Mouse (Mus musculus) kidney, adult 11 months (tissue): ENCODE results near the gene Sardh.

Experiments used
- DNase-seq: peaks from one replicate; pipeline ENCODE4 v3.0.0; 2022

Gene Sardh

DNA sequence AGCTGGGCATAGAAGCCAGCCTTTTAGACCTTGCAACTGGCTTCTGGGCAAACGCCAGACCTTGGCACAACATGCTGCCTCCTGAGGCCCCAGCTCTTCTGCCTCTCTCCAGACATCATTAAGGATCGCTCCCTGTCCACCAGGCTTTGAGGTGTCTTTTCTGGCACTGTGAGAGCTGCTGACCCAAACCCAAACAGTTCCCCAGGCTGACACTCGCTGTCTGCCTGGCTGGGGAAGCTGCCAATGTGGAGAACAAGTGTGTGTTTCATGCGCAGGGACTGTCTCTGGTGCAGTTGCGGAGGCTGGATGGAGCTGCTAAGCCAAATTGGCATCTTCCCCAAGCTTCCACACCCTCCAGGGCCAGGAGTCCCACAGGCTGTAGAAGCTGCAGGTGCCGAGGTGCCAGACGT is 25.1 kb downstream of the Sardh start:
- DNase-seq = no peak

DNA sequence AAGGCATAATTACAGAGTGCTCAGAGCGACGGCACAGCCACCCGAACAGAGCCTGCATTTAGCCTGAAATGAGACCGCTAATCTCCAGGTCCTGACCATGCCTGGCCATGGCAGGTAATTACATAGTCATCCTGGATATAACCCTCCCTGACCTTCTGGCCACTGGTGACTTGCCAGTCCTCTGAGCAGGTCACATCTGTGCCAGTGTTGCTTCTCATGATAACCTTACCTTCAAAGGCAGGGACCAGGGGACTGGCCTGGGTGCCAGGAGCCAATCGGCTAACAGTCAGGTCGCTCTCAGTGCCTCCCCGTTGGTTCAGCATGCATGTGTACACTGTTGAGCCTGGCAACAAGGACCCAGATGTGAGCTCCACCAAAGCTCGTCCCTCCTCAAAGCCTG is 29.6 kb downstream of the Sardh start:
- no peak for DNase-seq

DNA sequence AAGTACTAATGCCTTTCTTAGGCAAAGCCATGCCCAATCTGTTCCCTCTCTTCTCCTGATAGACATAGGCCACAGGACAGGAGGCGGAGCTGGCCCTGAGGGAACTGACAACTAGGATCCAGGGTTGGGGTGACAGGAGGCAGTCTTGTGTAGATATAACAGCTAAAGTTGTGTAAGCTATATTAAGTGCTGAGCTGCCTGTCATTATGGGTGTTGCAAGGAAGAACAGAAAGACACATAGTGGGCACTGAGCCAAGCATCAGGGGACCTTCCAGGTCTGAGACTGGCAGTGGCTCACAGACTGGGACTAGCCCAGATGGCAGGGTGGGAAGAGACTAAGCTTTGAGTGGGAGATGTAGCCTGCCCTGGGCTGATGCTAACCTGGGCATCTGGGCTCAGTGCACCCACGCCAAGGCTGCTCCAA is 30.0 kb downstream of the Sardh start:
- no peak for DNase-seq

DNA sequence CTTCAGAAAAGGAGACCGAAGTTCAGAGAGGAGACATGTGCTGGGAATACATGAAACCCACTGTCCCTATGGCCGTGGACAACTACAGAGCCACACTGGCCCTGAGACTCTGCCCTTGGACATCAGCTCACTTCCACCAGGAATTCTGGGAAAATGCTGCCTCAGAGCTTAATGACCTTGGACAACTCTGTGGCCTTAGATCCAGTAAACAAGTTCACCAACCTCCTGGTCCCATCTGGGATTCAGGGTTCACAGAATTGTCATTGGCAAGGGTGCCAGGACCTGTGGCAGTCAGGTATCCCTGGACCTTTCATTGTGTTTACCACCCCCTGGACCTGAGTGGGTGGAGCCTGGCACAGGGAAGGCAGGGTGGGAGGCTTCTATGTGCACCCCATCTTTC is 32.6 kb downstream of the Sardh start:
- DNase-seq = peak; percentile 29

DNA sequence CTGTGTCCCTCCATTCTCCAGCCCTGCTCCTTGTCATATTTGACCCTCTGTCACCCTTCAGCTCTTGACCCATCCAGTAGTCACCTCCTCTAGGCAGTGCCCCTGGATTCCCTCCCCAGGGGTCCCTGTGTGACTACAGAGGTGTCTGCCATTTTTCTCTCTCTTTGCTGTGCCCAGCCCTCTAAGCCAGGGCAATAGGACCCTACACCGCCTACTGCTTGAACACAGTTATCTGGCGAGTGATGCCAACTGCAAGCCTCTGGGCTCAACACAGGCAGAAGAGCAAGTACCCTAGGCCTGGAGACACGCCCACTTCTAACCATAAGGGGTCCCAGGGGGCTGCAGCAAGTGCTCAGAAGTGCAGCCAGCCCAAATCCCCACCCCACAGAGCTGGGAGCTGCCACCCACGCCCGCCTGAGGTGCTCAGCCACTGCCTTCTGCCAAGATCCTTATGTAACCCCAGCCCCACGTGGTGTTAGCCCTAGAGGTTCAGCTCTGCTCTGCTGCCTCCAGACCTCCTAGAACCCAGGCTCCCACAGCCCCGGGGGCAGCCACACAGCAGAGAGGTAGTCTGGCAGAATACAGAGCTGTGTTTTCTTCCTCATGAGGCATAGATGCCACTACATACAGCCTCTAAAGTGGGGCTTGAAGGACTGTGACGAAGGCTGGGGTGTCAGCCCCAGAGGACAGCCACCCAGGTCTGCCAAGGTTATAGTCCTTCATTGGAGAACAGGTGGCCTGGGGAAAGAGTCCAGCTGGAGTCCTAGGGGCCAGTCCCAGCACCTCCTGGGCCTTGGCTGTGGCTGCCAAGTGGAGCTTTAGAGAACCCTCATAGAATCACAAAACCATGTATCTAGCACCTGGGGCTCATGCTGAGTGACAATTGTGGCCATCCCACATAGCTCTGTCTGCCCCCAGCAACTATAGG is 35.9 kb downstream of the Sardh start:
- peak; percentile 89 for DNase-seq

DNA sequence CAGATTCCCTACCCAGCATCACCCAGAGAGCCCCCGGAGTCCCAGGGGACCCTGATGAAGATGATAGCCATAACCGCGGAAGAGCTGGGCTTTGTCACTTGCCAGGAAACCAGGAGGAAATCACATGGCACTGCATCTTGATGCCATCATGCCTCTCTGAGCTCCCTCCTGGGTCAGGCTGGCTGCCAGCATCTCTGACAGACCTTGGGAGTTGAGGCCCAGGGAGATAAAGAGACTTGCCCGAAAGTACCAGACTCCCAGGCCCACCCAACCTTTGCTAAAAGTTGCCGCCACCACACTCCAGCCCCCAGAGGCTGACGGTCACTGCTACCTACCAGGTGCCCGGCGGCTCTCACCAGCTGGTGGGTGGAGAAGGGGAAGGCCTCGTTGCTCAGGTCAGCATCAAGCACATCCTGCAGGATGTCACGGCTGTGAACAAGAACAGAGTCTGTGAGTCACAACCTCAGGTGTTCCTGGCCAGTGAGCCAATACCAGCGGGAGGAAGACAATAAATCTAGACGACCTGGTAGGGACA is 37.4 kb downstream of the Sardh start:
- DNase-seq = no peak

DNA sequence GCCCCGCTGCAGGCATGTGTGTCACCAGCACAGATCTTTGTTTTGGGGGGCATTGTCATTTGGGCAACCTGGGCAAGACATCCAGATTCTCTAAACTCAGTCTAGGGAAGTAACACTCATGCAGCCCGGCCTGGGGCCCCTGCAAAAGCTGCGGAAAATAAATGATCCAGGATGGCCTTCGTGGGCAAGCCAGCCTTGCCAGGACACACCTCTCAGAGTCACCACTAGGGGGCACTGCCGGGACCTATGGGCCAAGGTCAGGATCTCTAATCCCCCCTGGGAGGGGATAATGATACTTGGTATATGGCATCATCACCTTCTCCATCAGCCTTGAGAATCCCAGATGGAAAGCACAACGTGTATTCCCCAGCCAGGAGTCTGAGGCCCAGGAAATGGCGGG is 37.9 kb downstream of the Sardh start:
- peak; percentile 43 for DNase-seq

DNA sequence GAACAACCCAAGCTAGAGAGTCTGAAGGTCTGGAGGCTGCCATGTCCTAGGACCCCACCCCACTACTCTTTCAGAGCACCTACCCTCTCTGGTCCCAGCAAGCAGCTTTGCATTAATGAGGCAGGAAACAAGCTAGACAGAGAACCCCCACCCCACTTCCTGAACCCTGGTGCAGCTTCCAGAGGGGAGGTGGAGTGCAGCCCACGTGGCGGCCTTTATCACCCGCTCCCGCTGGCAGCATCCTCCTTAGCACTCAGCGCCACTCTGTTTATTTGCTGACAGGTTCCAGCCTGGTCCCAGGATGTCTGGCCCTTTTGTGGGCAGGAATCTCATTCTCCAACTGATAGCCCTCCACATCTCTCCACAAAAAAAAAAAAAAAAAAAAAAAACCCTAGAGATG is 38.3 kb downstream of the Sardh start:
- no peak for DNase-seq

DNA sequence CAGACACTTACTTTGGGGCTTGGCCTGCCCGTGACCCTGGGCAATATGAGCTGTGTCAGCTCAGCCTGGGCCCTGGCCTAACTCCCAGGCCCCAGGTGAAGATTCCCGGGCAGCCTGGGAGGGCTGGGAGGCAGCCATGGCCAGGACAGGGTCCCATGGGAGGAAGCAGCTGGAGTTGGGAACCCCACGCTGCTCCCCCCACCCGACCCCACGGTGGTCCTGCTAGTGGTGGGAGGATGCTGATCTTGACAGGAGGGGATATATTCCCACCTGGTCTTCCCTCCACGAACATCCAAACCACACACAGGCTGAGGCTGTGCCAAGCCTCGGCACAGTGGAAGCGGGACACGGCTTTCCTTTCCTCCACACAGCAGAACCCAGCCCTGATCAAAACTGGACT is 38.8 kb downstream of the Sardh start:
- no peak for DNase-seq

DNA sequence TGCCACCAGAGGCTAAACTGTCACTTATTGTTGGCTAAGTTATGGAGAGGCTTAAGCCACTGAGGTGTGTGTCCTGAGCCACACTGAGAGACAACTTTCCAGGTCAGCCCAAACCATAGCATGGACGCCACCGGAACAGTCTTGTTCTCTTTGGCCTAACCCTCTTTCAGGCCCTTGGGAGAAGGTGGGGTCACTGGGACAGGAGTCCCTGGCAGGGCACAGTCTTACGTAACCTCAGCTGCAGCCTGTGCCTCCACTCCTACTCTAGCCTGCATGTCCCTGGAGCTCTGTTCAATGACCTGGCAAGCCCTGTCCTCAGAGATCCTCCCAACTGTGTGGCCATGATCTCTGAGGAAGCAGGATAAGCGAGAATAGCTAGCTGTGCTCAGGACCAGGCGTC is 41.0 kb downstream of the Sardh start:
- DNase-seq = peak; percentile 88

DNA sequence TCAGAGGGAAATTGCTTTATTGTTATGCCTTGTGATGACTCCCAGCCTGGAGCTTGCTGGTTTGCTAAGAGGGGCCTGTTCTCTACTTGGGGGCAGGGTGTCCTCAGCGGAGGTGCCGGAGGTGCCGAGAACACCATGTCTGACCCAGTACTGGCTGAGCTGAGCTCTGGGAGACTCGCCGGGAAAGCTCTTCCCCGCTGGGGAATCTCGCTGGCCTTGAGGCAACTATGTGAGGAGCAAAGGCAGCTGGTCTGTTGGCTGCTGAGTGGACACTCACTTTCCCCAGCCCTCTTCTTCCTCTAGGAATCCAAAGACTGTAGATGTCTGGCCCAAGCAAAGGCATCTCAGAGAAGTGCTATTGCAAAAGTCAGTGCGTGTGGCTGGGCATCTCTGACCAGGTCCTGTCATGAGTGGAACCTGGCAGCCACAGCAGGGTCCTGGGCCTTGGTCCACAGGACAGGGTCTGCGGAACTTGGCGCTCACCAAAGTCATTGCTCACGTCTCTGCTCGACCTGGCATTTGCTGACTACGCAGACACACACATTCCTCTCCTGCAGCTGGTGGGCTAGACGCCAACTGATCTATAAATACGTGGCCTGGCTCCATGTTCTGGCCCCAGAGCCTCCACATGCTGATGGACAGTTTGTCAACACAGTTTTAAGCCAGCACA is 41.9 kb downstream of the Sardh start:
- DNase-seq = peak; percentile 58

DNA sequence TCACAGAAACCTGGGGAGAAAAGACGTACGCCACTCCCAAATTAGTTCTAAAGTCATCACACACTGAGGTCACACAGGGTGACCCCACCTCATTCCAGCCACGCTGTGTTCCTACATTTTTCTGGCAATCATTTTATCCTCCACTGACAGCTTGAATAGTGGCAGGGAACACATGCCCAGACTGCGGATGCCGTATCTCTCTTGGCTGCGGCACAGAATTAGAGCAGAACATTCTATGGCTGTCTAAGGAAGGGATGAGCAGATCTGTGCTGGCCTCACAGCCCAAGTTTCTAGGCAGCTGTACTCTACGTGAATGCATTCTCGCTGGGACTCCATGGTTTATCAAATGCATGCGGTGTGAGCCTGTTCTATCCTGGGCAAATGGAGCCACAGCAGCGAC is 42.5 kb downstream of the Sardh start:
- DNase-seq = no peak

DNA sequence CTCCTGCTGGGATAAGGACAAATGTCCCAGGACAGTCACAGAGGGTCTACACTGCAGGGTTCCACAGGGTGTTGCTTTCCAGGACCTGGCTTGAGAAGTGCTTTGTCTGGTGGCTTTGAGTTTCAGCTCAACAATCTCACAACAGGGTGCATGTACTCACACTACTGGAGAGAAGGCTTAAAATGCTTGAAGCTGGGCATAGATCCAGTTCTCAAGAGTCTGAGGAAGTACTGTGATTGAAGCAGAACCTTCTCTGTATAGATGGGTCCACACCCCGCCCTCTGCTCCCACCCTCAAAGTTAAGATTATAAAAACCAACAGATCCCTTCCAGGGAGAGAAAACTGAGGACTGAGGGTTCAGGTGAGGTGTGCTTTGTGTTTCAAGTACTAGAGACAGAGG is 47.6 kb downstream of the Sardh start:
- no peak for DNase-seq

DNA sequence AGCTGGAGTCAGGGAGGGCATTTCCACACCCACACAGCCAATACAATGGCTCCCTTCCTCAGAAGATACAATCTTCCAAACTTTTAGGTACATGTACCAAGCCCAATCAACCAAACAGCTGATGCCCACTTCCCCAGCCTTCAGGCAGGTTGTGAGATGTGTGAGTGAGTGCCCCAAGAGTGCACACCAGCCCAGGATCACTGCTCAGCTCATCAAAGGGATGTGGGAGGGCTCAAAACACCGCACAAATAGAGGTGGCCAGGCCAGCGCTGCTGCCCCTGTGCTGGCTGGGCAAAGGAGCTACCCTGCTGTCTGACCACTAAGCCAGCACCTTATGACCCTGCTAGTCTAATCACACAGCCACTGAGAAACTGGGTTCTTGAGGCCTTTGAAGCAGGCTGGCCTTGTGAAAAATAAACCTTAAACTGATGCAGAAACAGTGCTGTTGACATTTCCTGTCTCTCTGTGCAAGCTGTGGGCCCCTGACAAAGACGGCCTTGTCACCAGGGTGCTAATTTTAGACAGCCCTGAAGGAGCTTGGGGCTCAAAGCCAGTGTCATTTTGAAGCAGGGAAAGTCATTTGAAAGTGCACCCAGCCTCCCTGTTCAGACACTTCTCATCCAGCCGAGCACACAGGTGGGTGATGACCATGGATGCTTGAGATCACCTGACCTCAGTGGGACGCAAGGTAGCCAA is 49.4 kb downstream of the Sardh start:
- no peak for DNase-seq

DNA sequence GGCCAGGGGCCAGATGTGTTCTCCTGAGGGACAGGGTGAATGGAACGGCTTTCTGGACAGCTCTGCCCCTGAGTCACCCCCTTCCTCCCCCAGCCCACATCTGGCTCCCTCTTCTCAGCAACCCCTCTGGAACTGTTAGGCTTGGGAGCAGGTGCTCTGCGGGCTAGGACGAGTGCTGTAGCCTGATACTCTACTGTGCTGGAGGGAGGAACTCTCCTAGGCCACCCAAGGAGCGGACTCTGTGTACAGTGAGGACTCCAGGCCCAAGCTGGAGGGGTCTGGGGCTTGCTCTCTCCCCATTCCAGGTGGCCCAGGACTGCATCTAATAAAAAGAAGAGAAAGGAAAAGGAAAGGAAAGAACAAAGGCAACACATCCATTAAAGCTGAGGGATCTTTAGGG is 58.1 kb downstream of the Sardh start:
- no peak for DNase-seq

DNA sequence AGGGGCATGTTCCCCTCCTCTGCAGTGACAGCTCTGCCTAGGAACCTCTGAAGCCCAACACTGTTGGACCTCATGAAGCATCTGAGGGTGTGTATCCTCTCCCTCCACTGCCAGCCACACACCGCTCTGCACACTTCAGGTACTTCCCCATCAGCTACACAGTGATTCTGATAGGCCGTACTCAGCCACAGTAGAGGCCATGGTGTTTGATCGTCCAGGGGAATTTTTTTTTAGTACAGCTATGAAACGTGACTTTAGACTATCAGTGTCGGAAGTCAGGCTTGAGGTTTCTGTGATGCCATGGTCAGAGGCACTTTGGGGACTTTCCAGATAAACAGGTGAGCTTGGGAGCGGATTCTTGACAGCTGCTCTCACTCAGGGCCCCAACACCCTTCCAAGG is 60.6 kb downstream of the Sardh start:
- DNase-seq = no peak

DNA sequence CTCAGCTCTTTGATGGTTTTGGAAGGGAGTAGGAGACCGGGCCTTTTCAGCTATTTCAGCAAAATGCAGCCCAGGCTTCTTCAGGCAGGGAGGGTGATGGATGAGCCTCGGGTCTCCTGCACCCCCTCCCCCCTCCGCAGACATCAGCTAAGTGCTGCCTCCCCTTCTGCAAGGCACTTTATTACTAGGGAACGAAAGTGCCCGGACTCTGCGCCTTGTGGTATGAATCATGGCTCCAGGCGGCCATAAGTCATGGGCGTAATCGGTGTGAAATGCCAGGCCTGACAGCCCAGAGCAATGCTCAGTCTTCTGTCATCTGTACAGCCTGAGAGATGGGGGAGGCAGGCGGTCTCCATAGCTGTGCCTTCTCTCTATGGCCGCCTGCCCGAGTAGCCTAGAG is 64.4 kb downstream of the Sardh start:
- DNase-seq = no peak

DNA sequence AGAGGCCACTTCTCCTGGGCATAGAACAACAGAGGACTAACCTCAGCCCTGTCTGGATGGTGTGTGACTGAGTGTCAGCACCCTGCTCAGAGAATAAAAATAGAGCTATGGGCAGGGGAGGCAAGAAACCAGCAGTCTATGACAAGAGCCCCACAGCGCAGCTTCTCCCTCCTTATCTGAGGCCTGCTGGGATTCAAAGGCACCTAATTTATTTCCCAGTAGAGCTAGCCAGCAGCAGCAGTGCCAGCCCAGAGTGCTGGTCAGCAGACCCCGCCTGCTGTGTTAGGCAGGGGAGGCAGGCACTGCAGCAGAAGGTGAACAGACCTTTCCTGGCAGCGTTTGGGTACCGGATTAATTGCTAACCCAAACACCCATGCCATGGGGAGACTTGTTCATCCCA is 66.2 kb downstream of the Sardh start:
- DNase-seq = peak; percentile 27

DNA sequence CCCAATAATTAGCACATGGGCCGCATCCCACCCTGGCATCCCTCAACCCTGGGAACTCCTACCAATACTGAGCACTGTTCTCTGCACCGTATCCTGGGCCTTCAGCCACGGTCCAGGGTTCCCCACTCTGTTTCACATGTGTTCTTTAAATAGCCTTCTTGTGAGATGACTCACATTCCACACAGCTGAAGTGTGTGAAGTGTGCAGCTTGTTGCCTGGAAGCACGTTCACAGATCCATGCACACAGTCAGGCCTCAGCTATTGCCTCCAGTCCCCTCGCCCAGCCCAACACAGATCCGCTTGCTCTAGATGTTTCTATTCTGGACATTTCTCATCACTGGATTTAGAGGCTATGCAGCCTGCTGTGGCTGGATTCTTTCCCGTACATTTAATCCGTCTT is 69.0 kb downstream of the Sardh start:
- no peak for DNase-seq

DNA sequence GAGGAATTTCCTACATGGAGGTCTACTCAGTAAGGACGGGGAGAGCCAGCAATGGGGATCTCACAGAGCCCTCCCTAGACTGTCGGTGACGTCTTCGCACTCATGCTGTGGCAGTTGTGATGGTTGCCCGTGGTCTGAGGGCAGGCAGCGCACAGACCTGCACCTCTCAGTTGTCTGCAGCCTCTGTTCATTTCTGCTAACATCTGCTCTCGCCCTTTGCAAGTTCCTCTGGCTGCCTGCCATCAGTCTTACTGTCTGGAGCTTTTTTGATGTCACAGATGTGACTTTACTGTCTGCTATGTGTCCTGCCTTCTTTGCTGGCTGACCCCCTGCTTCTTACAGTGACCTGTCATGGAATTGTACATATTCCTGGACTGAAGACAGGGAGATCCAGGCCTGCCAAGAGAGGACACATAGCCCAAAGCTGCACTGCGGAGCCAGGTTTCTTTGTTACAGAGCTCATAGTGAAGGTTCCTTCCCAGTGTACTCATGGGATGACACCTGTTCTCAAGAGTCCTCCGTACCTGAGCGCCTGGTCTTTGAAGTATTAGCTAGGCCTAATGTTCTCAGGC is 72.4 kb downstream of the Sardh start:
- DNase-seq = no peak

DNA sequence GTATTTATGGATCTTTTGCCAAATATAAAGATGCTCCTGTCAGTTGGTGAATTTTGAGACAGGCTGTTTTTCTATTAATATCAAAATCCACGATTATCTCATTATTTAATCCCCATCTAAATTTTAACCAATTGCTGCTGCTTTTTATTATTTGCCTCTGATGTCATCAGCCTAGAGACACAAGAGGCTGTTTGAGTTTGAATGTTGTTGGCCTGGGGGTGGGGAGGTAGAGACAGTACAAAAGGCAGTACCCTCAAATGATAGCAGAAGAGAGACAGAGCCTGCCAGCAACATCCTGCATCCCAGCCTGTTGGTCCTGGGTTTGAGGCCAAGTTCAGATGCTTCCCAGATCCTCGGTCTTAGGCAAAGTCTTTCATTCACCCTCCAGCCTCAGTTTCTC is 73.9 kb downstream of the Sardh start:
- no peak for DNase-seq

DNA sequence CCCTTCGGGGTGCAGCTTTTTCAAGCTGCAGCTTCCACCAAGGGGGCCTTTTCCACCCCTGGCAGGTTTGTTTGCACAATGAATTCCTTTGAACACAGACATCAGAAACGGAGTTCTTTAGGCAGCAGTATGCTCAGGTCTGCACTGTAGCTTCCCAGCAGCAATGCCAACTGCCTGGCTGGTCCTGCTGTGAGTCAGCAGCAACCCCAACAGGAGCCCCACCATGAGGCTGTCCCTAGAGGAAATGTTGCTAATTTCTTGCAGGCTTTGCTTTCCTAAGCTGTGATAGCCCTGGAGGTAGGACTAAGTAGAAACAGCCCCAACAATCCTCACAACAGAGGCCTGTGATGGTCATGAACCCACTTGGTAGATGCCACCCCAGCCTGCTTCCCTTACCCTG is 81.1 kb downstream of the Sardh start:
- DNase-seq = no peak

DNA sequence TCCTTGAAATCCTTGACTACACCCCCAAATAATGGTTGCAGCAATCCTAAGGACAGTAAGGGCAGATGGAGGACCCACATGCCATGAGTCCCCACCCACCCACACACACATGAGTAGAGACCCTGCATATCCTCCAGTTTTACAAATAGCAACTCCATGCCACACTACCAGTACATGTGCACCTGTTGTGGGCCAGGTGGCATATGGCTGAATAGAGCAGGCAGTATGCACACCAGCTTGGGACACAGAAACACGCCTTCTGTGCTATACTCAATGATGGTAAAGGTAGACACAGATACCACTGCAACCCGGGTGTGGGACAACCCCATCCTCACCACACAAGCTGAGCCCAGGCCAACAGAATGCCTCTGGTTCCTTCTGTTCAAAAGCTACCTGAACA is 82.1 kb downstream of the Sardh start:
- DNase-seq = no peak
